Mouse (Mus musculus) spleen, adult 10 weeks (tissue): ENCODE measurements around the gene Otud1. TPM values are rescaled to one million over a fixed set of nuclear protein-coding genes. Genes with fewer than 3 reads are reported as not detected.

Experiments used
- polyA plus RNA-seq: library from polyadenylated mRNA; stranded (reverse); fragments of 350-450 nt; fragmentation: Illumina TruSeq; extraction: RNeasy Lipid Tissue Mini Kit (QIAGEN cat#74804); gene quantifications from one replicate; pipeline ENCODE4 v1.2.3, GENCODE M21; 2015; ENCODE audit warnings: low replicate concordance; ENCODE audit not compliant: insufficient read depth

Gene Otud1
- 19.8 TPM for polyA plus RNA-seq

DNA sequence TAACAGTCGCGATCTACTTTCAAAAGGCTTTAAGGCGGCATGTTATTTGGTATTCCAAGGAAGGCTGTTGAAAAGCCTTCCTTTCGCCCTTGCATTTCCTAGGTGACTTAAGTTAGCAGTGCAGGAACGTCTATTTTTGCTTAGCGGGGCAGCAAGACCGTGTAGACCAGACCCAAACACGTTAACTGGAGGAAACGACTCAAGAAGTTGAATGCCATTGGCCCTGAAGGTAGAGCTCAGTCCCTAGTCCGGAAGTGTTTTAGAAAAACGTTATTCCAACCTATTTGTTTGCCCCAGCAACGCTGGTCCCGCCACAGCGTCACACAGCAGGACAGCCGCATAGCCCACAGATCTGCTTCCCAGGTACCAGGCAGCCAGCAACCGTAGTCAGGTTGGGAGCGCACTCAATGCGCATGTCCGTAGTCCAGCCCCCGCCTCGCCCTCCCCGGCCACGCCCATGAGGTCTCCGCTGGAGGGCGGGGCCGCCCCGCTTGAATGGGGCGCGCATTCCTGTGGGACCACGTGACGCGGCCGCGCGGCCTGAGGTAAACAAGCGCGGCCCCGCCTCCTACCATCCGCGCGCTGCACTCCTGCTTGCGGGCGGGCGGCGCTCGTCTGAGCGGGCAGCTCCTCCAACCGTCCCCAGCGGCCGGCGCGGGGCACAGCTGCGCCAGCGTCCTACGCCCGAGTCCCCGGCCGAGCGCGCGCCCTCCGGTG lies at the start of gene Otud1:
Gene Otud1 (plus strand): TSS at position 595 of the 717 bp plus-strand sequence.

Other genes starting within 250 kb of the Otud1 start
- not detected for gene Ptf1a, start 212.1 kb upstream of the Otud1 start, polyA plus RNA-seq
- gene 4921504E06Rik, start 103.8 kb upstream of the Otud1 start, polyA plus RNA-seq: not detected